Mouse (Mus musculus): ENCODE results near the gene Lrfn5. TPM values are rescaled to one million over a fixed set of nuclear protein-coding genes. Genes with fewer than 3 reads are reported as not detected.

Lrfn5 gene
- 0.24 TPM for polyA plus RNA-seq (2017; shearing (Covaris generic))

DNA sequence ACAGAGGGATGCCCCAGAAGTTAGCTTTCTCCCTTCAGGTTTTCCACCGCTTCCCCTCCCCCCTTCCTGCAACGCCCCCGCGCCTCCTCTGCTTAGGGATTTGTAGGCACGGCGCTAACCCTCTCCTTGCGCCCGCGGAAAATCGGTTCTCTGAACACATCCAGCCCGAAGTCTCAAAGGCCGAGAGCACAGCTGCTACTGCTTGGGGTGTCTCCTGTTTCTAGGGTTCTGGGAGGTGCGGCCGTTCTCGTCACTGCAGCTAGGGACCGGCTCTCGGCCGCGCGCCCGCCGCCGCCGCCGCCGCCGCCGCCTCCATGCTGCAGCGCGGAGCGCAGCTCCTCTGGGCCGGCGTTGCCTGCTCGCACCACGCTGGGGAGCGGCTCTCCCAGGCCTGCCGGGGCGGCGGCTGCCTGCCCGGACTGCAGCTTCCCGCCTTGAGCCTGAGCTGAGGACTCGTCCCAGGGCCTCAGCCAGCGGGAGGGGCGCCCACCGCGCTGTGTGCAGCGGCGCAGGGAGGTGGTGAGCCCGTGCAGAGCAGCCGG lies at the start of gene Lrfn5:
TSS of gene Lrfn5 (plus strand) at position 322 of the 542 bp plus-strand sequence.

